Mouse (Mus musculus) R1 (cell line): ENCODE measurements at regions not wholly inside any gene's neighbourhood (a gene's known extent, or its start where the extent isn't known, plus 50 kb on each side); places are given as distances from the start of the nearest gene placed in this dataset.

Experiments used
- DNase-seq: peaks from one replicate; pipeline ENCODE4 v3.0.0-alpha.2; 2018; ENCODE audit warnings: low read depth, low spot score

DNA sequence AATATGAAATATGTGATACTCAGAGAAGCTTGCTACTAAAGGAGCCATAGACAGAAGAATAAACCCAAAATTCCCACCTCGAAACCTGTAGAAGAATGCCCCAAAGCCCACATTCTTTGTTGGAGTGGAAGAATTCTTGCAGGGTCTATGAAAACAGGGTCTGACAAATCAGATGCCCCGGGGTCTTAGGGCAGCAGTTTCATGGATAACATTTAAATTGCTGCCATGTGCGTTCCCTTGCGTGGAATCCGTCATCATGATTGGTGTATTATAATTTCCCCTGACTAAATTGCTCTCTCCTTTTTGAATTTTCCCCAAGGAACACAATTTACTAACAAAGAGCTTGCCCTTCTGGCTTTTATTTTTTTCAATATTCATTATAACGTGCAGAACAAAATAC, 99.6 kb upstream of the Lrig3 start:
- no peak for DNase-seq

DNA sequence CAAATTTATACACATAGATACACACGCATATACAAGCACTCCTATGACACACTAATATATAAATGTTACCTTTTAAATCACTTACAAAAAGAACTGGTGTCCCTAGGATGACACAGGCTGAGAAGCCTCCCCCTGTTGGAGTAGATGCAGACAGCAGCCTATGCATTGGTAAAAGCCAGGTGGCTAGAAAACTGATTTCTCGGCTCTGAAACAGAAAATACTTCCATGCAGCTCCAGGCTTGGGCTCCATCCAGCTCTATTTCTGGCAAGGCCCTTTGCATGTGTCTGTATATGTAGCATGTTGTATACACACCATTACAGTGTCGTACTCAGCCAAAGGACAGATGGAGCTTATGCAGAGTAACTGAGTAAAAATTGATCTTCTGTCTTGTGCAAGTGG, 81.4 kb upstream of the Lrig3 start:
- DNase-seq = no peak

DNA sequence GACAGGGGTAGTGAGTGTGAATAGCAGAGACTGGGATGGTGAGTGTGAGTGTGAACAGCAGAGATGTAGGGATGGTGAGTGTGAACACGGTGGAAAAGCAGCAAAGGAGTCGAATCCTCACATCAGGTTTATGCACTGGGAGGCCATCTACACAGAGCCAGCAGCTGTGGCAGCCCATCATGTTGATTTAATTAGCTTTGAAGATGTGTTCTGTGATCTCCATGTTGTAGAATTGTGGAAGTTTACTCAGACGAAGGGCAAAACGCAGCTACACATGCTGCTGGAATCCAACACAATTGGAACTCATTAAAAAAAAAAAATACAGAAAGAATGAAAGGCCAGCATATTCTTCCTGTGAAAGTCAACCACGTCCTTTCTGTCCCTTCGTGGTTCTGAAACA, 80.2 kb upstream of the Lrig3 start:
- DNase-seq = no peak

DNA sequence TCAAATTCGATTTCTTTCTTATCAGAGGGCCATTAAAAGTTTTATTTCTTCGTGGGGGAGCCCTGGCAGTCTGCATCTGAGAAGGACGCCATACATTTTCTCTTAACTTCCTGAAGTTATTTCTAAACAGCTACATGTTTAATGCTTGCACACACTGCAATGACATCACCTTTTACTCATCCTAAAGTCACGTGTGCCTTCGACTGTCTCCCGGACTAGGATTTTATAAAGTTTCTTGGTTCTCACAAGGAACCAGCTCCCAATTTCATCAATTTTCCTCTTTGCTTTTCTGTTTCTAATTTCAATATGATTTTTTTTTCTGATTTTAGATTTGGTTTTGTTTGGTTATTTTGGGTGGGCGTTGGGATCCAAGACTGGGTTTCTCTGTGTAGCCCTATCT, 73.8 kb upstream of the Lrig3 start:
- DNase-seq = no peak

DNA sequence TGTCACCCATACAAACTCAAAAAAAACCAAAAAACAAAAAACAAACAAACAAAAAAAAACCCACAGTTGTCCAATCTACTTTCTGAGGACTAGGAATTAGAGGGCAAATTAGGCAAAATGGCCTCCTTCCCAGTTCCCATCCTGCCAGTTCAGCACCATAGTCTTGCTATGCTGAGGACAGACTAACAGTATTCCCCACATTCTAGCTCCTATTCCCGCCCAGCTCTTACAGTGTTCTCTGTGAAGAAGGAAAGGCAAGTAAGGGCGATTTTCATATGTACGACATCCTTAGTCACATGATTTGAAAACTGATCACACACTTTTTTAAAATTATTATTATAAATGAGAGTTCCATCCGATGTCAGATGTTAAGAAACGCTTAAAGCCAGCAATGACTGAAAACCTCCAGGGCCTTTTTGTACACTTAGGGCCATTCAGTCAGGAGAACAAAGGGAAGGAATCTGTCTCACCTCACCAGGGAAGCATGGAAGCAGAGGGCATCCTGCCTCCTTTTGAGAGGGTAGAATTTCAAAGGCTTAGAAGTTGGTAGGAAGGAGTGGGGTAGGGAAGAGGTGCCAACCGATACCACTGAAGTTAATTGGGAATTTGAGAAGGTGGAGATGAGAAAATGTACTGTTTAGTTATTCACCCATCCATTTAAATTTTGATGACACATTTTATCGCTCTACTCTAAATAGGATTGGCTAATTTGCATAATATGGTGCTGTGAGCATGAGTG, 70.1 kb upstream of the Lrig3 start:
- DNase-seq = no peak

DNA sequence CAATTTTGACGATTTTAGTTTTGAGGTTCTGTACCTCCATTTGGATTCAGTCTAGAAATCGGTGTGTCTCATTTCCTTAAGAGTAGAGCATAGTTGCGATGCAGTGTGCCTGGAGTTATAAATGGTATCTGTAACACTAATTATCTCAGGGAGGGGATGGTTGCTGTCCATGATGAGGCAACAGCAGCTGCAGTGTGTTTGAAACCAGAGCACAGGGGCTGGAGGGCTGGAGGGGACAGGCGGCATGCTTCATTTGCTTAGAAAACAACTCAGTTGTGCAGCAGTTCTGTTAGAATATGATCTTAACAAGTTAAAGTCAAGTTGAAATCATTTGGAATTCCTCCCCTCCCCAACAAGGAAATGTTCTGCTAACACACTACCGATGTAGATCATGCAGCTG, 69.3 kb upstream of the Lrig3 start:
- no peak for DNase-seq

DNA sequence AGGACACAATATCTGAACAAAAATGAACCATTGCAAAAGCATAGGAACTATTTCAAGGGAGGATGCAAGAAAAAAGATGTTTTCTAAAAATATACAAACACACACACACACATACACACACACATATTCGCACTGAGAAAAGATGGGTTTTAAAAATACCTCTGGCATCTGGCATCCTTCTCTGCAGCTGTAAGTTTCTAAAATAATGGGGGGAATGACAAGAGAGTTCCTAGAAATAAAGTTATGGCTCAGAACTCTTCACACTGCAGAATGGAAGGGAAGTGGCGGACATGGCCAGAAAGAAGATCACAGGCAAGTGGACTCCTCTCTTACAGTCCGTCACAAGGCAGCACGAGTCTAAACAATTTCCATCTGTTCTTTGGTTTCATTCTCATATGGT, 66.5 kb upstream of the Lrig3 start:
- DNase-seq = no peak

DNA sequence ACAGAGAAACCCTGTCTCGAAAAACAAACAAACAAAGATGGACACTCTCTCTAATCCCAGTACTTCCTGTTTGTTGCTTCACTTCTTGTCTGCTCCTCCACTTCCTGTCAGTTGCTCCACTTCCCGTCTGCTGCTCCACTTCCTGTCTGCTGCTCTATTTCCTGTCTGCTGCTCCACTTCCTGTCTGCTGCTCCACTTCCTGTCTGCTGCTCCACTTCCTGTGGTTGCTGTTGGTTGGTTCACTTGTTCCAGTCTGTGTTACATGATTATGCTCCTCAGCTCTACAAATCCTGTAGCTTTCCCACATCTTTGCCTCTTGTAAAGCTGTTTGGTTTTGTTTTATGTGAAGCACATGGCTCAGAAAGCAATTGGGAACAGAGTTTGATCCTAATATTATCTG, 65.4 kb upstream of the Lrig3 start:
- DNase-seq = peak; percentile 36

DNA sequence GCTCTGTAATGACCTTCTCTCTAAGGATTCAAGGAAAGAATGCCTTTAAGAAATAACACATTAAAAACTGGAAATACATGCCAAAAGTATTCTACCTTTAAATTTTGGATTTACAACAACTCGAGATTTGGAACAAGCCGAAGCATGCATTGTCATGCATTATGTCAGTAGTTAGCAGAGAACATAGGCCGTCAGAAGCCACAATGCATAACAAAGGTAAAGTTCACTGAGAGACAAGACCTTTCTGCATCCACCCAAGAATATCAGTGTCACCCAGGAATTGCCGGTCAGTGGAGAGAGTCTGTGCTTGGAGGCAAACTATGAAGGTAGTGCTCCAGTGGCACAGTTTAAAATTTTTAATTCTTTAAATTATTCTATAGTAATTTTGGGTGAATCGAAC, 63.3 kb upstream of the Lrig3 start:
- peak; percentile 46 for DNase-seq

DNA sequence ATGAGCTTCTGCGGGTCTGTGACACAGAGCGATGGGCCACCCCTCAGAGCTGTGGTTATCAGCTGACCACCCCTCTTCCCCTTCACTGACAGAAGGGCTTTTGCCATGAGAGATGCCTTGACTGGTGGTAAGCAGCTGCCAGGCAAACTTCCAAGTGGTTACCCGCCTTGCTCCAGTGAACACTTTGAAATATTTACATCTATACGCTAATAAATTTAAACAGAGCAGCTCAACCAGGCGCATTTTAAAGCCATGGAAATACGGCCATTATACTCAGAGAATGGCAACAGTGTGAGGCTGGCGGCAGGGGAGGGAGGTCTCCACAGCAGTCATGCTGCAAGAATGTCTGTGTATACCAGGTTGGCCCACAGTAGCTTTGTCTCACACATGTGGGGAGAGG, 53.8 kb upstream of the Lrig3 start:
- DNase-seq = no peak
